Mouse (Mus musculus): ENCODE data around the gene 1600014C10Rik. TPM values are rescaled to one million over a fixed set of nuclear protein-coding genes. Genes with fewer than 3 reads are reported as not detected.

The 1600014C10Rik gene
- polyA plus RNA-seq, 1 experiment: 7.0 TPM

DNA sequence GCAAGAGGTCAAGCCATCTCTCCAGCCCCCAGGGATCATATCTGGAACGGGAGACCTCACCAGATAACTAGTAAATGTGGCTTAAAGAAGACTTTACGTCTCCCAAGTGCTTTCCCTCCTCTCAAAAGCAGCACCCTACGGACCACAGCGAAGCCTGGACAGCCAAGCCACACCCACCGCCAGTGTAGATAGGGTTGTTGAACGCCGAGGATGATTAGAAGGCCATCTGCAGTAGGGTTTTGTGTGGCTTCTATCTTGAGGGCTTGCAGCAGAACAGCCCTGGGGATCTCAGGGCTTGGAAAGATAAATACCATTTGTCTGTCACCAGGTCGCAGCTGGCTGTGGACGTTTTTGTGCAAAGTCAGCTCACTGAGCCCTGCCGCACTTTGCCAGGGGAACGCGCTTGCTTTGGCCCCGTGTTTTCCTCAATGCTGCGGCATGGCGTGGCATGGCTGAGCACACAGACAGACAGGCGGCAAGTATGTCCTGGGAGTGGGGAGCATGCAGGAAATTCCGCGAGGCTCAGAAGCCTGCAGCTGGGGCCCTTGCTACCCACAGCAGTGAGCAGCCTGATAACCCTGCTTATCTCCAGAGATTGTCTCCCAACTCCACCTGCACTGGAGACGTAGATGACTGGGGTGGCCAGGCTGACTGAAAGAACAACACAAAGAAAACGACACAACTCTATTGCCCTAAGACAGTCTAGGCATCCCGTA, 15.9 kb upstream of the 1600014C10Rik start:
- no peaks in the 10 kb centered on the region for H3K79me3 ChIP-seq (ENCODE audit: low read depth)
- no peak overlapping the region for H3ac ChIP-seq (ENCODE audit: control insufficient read depth, insufficient read length, low read depth)
- H3K27me3 ChIP-seq (ENCODE audit: control insufficient read depth, insufficient read depth, insufficient read length): peaks cover 9% of the 10 kb centered on the region
- H3K4me3 ChIP-seq (ENCODE audit: insufficient read depth, poor library complexity, severe bottlenecking): no peak overlapping the region
- no peaks in the 10 kb centered on the region for H3K36me3 ChIP-seq (ENCODE audit: control insufficient read depth, insufficient read depth)
- TF ChIP-seq MYOD1 (IDR thresholded peaks at IDR 0.05; ENCODE audit: control insufficient read depth, insufficient read length, low read depth) (no peak), USF1 (IDR thresholded peaks at IDR 0.05; ENCODE audit: low read depth) (no peak), CTCF (IDR thresholded peaks at IDR 0.05; ENCODE audit: control insufficient read depth, insufficient read depth, insufficient read length) (no peak), FOSL1 (IDR thresholded peaks at IDR 0.05; ENCODE audit: insufficient read depth, low read length, poor library complexity, severe bottlenecking) (no peak), MAX (IDR thresholded peaks at IDR 0.05) (no peak), CEBPB (IDR thresholded peaks at IDR 0.05; ENCODE audit: low read depth) (no peak), MYOG (IDR thresholded peaks at IDR 0.05; ENCODE audit: control insufficient read depth, extremely low read depth, insufficient read length) (no peak)
- no peaks in the 10 kb centered on the region for H3K79me2 ChIP-seq (ENCODE audit: control insufficient read depth, insufficient read depth)

DNA sequence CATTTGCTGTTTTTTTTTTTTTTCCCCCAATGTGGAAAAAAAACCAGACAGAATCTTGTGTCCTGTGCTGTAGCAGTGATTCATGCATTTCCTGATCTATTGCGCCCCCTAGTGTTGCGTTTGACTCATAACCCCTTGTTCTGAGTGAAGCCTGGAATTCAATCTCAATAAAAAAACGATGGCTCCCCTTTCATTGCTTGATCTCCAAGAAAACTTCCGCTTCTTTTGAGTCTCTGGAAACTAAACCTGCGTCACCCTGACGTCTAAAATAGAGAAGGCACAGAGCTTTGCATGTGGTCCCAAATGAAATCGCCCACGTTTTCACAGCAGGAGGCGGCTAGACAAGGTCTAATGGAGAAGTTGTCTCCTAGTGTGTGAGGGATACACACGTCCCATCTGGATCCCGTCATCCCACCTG, 15.3 kb upstream of the 1600014C10Rik start:
- H3K79me3 ChIP-seq (ENCODE audit: low read depth): no peaks in the 10 kb centered on the region
- TF ChIP-seq FOSL1 (IDR thresholded peaks at IDR 0.05; ENCODE audit: insufficient read depth, low read length, poor library complexity, severe bottlenecking): no peak
- no peak for TF ChIP-seq MYOG (IDR thresholded peaks at IDR 0.05; ENCODE audit: control insufficient read depth, extremely low read depth, insufficient read length)
- no peak for TF ChIP-seq CTCF (IDR thresholded peaks at IDR 0.05; ENCODE audit: control insufficient read depth, insufficient read depth, insufficient read length)
- TF ChIP-seq MAX (IDR thresholded peaks at IDR 0.05): no peak
- no peak for TF ChIP-seq USF1 (IDR thresholded peaks at IDR 0.05; ENCODE audit: low read depth)
- TF ChIP-seq CEBPB (IDR thresholded peaks at IDR 0.05; ENCODE audit: low read depth): no peak
- TF ChIP-seq MYOD1 (IDR thresholded peaks at IDR 0.05; ENCODE audit: control insufficient read depth, insufficient read length, low read depth): no peak
- H3K27me3 ChIP-seq (ENCODE audit: control insufficient read depth, insufficient read depth, insufficient read length): peaks cover 9% of the 10 kb centered on the region
- H3K36me3 ChIP-seq (ENCODE audit: control insufficient read depth, insufficient read depth): no peaks in the 10 kb centered on the region
- no peaks in the 10 kb centered on the region for H3K79me2 ChIP-seq (ENCODE audit: control insufficient read depth, insufficient read depth)
- no peak overlapping the region for H3ac ChIP-seq (ENCODE audit: control insufficient read depth, insufficient read length, low read depth)
- H3K4me3 ChIP-seq (ENCODE audit: insufficient read depth, poor library complexity, severe bottlenecking): no peak overlapping the region

DNA sequence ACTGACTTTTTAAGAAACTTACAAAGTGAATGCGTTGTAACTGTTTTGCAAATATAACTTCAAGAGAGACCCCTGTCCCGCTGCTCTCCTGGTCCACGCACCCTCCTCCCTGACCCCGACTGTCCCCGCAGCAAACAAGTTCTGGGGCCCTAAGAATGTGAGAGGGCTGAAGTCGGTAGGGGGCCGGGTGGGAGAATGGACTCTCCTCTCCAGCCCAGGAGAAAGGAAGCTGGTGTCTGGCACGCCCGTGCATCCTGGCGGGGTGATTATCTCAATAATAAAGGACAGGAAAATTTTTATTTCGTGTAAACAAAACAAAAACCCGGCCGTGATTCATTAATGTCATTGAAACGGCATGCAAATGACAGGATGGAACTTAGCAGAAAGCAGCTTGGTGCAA, 9.1 kb upstream of the 1600014C10Rik start:
- no peaks in the 10 kb centered on the region for H3K79me3 ChIP-seq (ENCODE audit: low read depth)
- H3K4me3 ChIP-seq (ENCODE audit: insufficient read depth, poor library complexity, severe bottlenecking): no peak overlapping the region
- TF ChIP-seq USF1 (IDR thresholded peaks at IDR 0.05; ENCODE audit: low read depth) (no peak), MYOG (IDR thresholded peaks at IDR 0.05; ENCODE audit: control insufficient read depth, extremely low read depth, insufficient read length) (no peak), MYOD1 (IDR thresholded peaks at IDR 0.05; ENCODE audit: control insufficient read depth, insufficient read length, low read depth) (no peak), FOSL1 (IDR thresholded peaks at IDR 0.05; ENCODE audit: insufficient read depth, low read length, poor library complexity, severe bottlenecking) (no peak), CTCF (IDR thresholded peaks at IDR 0.05; ENCODE audit: control insufficient read depth, insufficient read depth, insufficient read length) (no peak), CEBPB (IDR thresholded peaks at IDR 0.05; ENCODE audit: low read depth) (no peak)
- H3K36me3 ChIP-seq (ENCODE audit: control insufficient read depth, insufficient read depth): no peaks in the 10 kb centered on the region
- no peak overlapping the region for H3ac ChIP-seq (ENCODE audit: control insufficient read depth, insufficient read length, low read depth)
- H3K27me3 ChIP-seq (ENCODE audit: control insufficient read depth, insufficient read depth, insufficient read length): peaks cover 26% of the 10 kb centered on the region
- no peaks in the 10 kb centered on the region for H3K79me2 ChIP-seq (ENCODE audit: control insufficient read depth, insufficient read depth)

DNA sequence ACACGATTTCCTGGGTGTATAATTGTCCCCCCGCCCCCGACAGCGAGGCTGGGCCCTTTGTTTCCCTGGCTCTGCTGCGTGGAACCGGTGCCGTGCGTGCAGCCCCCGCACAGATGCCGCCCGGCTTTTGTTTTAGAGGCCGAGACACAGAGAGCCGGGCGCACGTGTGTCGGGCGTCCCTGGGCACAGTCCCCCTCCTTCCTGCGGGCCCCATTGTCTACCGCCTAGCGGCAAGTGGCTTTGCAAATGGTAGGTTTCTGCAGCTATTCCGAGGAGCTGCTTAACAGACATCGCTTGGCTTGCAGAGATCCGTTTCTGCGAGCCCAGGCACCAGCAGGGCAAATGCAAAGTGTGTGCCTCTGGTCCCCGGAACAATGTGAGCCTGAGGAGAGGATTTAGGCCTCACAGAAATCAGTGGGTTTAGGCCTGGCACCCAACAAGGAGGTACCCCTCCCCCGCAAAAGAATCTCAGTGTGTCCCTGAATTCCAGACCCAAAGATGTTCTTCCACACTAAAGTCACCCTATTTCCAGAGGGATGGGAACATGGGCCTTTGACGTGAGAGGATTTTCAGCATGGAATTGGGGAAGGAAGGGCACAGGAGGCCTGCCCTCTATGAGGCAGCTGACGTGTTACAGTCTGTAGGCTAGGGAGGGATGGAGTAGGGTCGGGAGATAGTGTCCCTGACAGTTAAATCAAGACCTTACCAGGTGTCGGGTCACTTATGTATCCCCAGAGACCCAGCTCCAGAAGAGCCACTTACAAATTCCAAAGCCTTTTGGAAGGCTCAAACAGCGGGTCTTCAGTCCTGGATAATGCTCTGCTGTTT, 8.5 kb upstream of the 1600014C10Rik start:
- Histone ChIP-seq H3K4me3 (ENCODE audit: insufficient read depth, poor library complexity, severe bottlenecking) (no peak overlapping the region), H3K79me3 (ENCODE audit: low read depth) (no peaks in the 10 kb centered on the region), H3ac (ENCODE audit: control insufficient read depth, insufficient read length, low read depth) (no peak overlapping the region), H3K27me3 (ENCODE audit: control insufficient read depth, insufficient read depth, insufficient read length) (peaks cover 26% of the 10 kb centered on the region), H3K79me2 (ENCODE audit: control insufficient read depth, insufficient read depth) (no peaks in the 10 kb centered on the region), H3K36me3 (ENCODE audit: control insufficient read depth, insufficient read depth) (no peaks in the 10 kb centered on the region)
- TF ChIP-seq CTCF (IDR thresholded peaks at IDR 0.05; ENCODE audit: control insufficient read depth, insufficient read depth, insufficient read length) (no peak), MAX (IDR thresholded peaks at IDR 0.05) (no peak), FOSL1 (IDR thresholded peaks at IDR 0.05; ENCODE audit: insufficient read depth, low read length, poor library complexity, severe bottlenecking) (no peak)

DNA sequence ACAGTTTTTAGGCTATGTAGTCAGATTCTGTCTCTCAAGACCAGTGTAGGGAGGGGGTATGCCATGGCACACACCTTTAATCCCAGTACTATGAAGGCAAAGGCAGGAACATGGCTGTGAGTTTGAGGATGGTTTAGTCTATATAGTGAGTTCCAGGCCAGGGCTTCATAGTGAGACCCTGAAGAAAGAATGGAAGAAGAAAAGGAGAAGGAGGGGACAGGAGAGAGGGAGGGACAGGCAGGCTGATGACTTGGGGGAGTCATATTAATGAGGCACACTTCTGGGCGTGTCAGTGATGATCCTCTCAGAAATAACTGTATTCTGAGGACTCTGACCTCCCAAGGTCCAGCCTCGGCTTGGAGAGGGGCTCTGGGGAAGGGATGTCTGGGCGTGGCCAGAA, 7.0 kb upstream of the 1600014C10Rik start:
- no peak overlapping the region for H3ac ChIP-seq (ENCODE audit: control insufficient read depth, insufficient read length, low read depth)
- H3K79me2 ChIP-seq (ENCODE audit: control insufficient read depth, insufficient read depth): no peaks in the 10 kb centered on the region
- no peaks in the 10 kb centered on the region for H3K36me3 ChIP-seq (ENCODE audit: control insufficient read depth, insufficient read depth)
- H3K4me3 ChIP-seq (ENCODE audit: insufficient read depth, poor library complexity, severe bottlenecking): no peak overlapping the region
- H3K27me3 ChIP-seq (ENCODE audit: control insufficient read depth, insufficient read depth, insufficient read length): peaks cover 26% of the 10 kb centered on the region
- TF ChIP-seq FOSL1 (IDR thresholded peaks at IDR 0.05; ENCODE audit: insufficient read depth, low read length, poor library complexity, severe bottlenecking) (no peak), USF1 (IDR thresholded peaks at IDR 0.05; ENCODE audit: low read depth) (no peak), MYOD1 (IDR thresholded peaks at IDR 0.05; ENCODE audit: control insufficient read depth, insufficient read length, low read depth) (no peak), MAX (IDR thresholded peaks at IDR 0.05) (no peak), CTCF (IDR thresholded peaks at IDR 0.05; ENCODE audit: control insufficient read depth, insufficient read depth, insufficient read length) (no peak), MYOG (IDR thresholded peaks at IDR 0.05; ENCODE audit: control insufficient read depth, extremely low read depth, insufficient read length) (no peak), CEBPB (IDR thresholded peaks at IDR 0.05; ENCODE audit: low read depth) (no peak)
- H3K79me3 ChIP-seq (ENCODE audit: low read depth): no peaks in the 10 kb centered on the region

Data from C2C12 (cell line).